Comparison of ENCODE assay signal across 9 mouse cellular contexts in the genomic region with DNA sequence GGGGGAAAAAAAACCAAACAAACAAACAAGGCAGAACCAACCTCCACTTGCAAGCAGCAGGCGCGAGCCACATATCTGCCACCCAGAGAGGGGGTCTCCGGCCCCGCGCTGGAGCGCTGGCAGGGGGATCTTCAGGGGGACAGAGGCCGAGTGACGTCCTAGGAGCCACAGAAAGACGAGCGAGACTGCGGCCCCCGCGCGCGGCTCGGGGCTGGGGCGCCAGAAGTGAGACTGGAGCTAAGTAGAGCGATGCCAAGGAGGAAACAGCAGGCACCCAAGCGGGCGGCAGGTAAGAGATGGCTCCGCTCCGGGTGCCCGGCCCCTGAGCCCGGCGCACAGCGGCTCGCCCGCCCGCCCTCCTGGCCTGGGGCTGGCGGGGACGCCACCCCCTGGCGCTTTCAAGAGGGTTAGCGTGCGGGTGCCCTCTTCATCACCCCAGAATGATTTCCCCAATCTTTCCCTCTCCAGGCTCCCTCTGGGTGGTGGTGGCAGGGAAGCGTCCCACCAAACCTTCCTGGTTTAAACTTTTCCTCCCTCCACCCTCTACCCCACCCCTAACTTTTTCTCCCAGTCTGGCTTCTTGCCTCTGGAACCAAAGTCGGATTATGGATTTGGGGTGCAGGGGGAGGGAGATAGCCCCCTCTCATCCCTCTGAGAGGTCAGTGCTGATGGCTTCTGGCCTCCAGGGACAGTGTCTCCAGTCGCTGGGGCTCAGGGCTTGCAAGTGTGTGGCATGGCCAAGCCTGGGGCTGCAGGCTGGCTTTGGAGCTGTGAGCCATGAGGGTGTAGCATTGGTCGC. TPM values are rescaled to one million over a fixed set of nuclear protein-coding genes. Genes with fewer than 3 reads are reported as not detected.
A peak's percentile ranks its signal among the peaks of the same experiment; 100 is the strongest.
DNase-seq lines count a peak whose midpoint lies in the region; ATAC-seq and TF ChIP-seq lines count a peak whose summit lies in the region.
"Had no signal": no experiment of that assay in that cellular context is flagged by ENCODE, and none has a peak within 500 bp of the region (broad histone marks: within the 10 kb centered on the region; RNA-seq: fewer than 3 reads in every experiment).

No protein-coding gene starts in this region.

- H3K9ac ChIP-seq in intestine, embryonic 14.5 days (ENCODE audit: low read length) = peak overlapping the region; percentile 99
- peak overlapping the region; percentile 92 for H3K9ac ChIP-seq in lung, embryonic 14.5 days

- H3K27me3 ChIP-seq in intestine, embryonic 14.5 days (replicated peaks; ENCODE audit: control insufficient read depth, insufficient read depth, low read length) = no peaks in the 10 kb centered on the region
- H3K27me3 ChIP-seq in lung, embryonic 14.5 days (ENCODE audit: insufficient read depth, low read length) = no peaks in the 10 kb centered on the region

- intact Hi-C loops in left cerebral cortex, postnatal 25 days (cut with DNase I) = no loop called here

- peak; percentile 27; the same call in 1 of the 2 replicates for ATAC-seq in granulocyte monocyte progenitor cell, adult 5-6 weeks (replicated peaks; ENCODE audit: poor library complexity, severe bottlenecking)
- ATAC-seq in intestine, embryonic 14.5 days (replicated peaks; ENCODE audit: low FRiP score, low TSS enrichment, low read depth) = peak; percentile 34; the same call in 1 of the 2 replicates
- 0 out of 2 replicates have a peak, but pooled peaks have one; percentile 9 for ATAC-seq in lung, embryonic 14.5 days (ENCODE audit: insufficient read depth)
- no peak for ATAC-seq in inflammation-experienced regulatory T-cells, adult 6 months

- H3K4me1 ChIP-seq in brown adipose tissue, adult 24 weeks (ENCODE audit: control insufficient read depth, insufficient read depth, insufficient read length, low read length) = 0 out of 2 replicates have a peak, but pooled peaks cover 6% of the 10 kb centered on the region
- peaks cover 24% of the 10 kb centered on the region for H3K4me1 ChIP-seq in intestine, embryonic 14.5 days (replicated peaks; ENCODE audit: control insufficient read depth, insufficient read depth, low read length)
- 0 out of 2 replicates have a peak, but pooled peaks cover 7% of the 10 kb centered on the region for H3K4me1 ChIP-seq in lung, embryonic 14.5 days (ENCODE audit: insufficient read depth)

- peak overlapping the region; percentile 94 for H3K4me3 ChIP-seq in brown adipose tissue, adult 24 weeks (ENCODE audit: insufficient read depth, low read depth, low read length)
- H3K4me3 ChIP-seq in intestine, embryonic 14.5 days (ENCODE audit: low read depth, low read length) = peak overlapping the region; percentile 77
- H3K4me3 ChIP-seq in lung, embryonic 14.5 days (ENCODE audit: low read depth, low read length) = peak overlapping the region; percentile 59

- peak; percentile 15 to 24 for DNase-seq in left cerebral cortex, postnatal 25 days (ENCODE audit: low spot score in 2 of 2)
- no peak for DNase-seq in left cerebral cortex, adult 8-10 months (ENCODE audit: low spot score in 2 of 2)
- peak; percentile 79 for DNase-seq in intestine, embryonic 14.5 days (ENCODE audit: low spot score)
- DNase-seq in lung, embryonic 14.5 days = peak; percentile 60
- peak; percentile 11 for DNase-seq in retina, postnatal 7 days (ENCODE audit: low read depth, low spot score)

- TF ChIP-seq CTCF in lung, embryonic 14.5 days (IDR thresholded peaks at IDR 0.05; ENCODE audit: low read depth) = no peak

- H3K9me3 ChIP-seq in intestine, embryonic 14.5 days (ENCODE audit: control insufficient read depth, low read length) = no peaks in the 10 kb centered on the region
- H3K9me3 ChIP-seq in lung, embryonic 14.5 days (ENCODE audit: low read depth, low read length) = no peaks in the 10 kb centered on the region

- under 1% methylated on average over 35 of the region's 38 CpGs for WGBS in intestine, embryonic 14.5 days
- WGBS in lung, embryonic 14.5 days = under 1% methylated on average over 37 of the region's 38 CpGs

- no peaks in the 10 kb centered on the region for H3K36me3 ChIP-seq in intestine, embryonic 14.5 days (ENCODE audit: control insufficient read depth, insufficient read depth, low read length)
- H3K36me3 ChIP-seq in lung, embryonic 14.5 days (ENCODE audit: insufficient read depth) = no peaks in the 10 kb centered on the region

- H3K27ac ChIP-seq in brown adipose tissue, adult 24 weeks (replicated peaks; ENCODE audit: low read depth, low read length) = peak overlapping the region; percentile 80
- H3K27ac ChIP-seq in intestine, embryonic 14.5 days (ENCODE audit: low read depth) = peak overlapping the region; percentile 95
- peak overlapping the region; percentile 93 for H3K27ac ChIP-seq in lung, embryonic 14.5 days (ENCODE audit: low read depth)

- peak overlapping the region; percentile 62 for H3K4me2 ChIP-seq in intestine, embryonic 14.5 days (ENCODE audit: low read length)
- H3K4me2 ChIP-seq in lung, embryonic 14.5 days = peak overlapping the region; percentile 87

RNA-seq across cellular contexts. Expression of a gene that starts 0.9 kb away (rescaled TPM):
- total RNA-seq in left cerebral cortex, postnatal 25 days (2021) = 10 to 100 TPM; 29.8 to 29.9 TPM
- 10 to 100 TPM; 51.2 to 64.0 (median 56.5) TPM for total RNA-seq in left cerebral cortex, adult 8-10 months (2022)
- 11.3 and 19.5 TPM in 2 replicates for polyA plus RNA-seq in brown adipose tissue, adult 24 weeks (2012; ENCODE audit: insufficient read depth, insufficient read length, missing spikeins)
- total RNA-seq in granulocyte monocyte progenitor cell, adult 5-6 weeks (2014; fragmentation: Nextera tagmentation) = not detected in 2 replicates
- not detected in 2 replicates for total RNA-seq in granulocyte monocyte progenitor cell, adult 5-6 weeks (2017)
- polyA plus RNA-seq in intestine, embryonic 14.5 days (2014; fragmentation: Nextera tagmentation; extraction: Ambion mirVana) = 20.3 and 23.6 TPM in 2 replicates
- 7.9 and 8.9 TPM in 2 replicates for polyA plus RNA-seq in lung, embryonic 14.5 days (2014; fragmentation: Nextera tagmentation; extraction: Ambion mirVana)
- under 1 TPM; 0.15 to 0.53 (median 0.35) TPM for polyA plus RNA-seq in inflammation-experienced regulatory T-cells, adult 6 months (2017; shearing (Covaris generic))

RNA-seq across cellular contexts. Expression of a gene that starts 46.1 kb away (rescaled TPM):
- total RNA-seq in left cerebral cortex, postnatal 25 days (2021) = not detected
- total RNA-seq in left cerebral cortex, adult 8-10 months (2022) = not detected
- polyA plus RNA-seq in brown adipose tissue, adult 24 weeks (2012; ENCODE audit: insufficient read depth, insufficient read length, missing spikeins) = not detected in 2 replicates
- not detected in 2 replicates for total RNA-seq in granulocyte monocyte progenitor cell, adult 5-6 weeks (2014; fragmentation: Nextera tagmentation)
- not detected in 2 replicates for total RNA-seq in granulocyte monocyte progenitor cell, adult 5-6 weeks (2017)
- not detected in 2 replicates for polyA plus RNA-seq in intestine, embryonic 14.5 days (2014; fragmentation: Nextera tagmentation; extraction: Ambion mirVana)
- not detected in 2 replicates for polyA plus RNA-seq in lung, embryonic 14.5 days (2014; fragmentation: Nextera tagmentation; extraction: Ambion mirVana)
- polyA plus RNA-seq in inflammation-experienced regulatory T-cells, adult 6 months (2017; shearing (Covaris generic)) = not detected
- total RNA-seq: left cerebral cortex, adult 18-20 months had no signal

Comparison
In these comparisons a context has a peak if more than half of its experiments do, and no peak if none do; other contexts are left out.
1. DNase-seq: peak in left cerebral cortex, postnatal 25 days (2 of 2), intestine, embryonic 14.5 days (single experiment), lung, embryonic 14.5 days (single experiment) and retina, postnatal 7 days (single experiment); none in left cerebral cortex, adult 8-10 months (0 of 2).
2. Peak in every context shown above with its lines, with median percentiles within 50 percentile points of each other: H3K27ac ChIP-seq and H3K4me3 ChIP-seq.